Mouse (Mus musculus): ENCODE data around the gene Eno3. TPM values are rescaled to one million over a fixed set of nuclear protein-coding genes. Genes with fewer than 3 reads are reported as not detected.

The Eno3 gene
- total and polyA plus RNA-seq, 2 experiments from 2014 or later: 7.6 to 9.9 TPM

DNA sequence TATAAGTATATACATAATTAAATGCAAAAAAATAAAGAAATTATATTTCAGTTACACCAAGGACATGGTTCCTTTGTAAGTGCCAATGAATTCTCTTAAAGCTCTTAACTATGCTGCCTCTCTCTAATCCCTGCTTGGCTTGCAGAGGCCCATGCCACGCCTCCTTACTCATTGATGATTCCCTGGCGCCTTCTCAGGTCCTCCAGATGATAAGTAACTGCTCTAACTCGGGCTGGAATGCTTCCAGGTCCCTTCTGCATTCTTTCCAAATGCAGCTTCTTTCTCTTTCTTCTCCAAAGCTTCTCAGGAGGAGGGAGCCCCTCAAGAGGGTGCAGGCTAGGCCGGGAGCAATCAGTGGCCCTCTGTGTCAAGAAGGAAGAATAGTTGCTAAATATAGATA is 32.6 kb downstream of the Eno3 start:
- DNase-seq (ENCODE audit: low spot score): no peak
- H3K9me3 ChIP-seq (ENCODE audit: low read length): no peaks in the 10 kb centered on the region
- no peak overlapping the region for H3K4me2 ChIP-seq (ENCODE audit: low read depth, low read length, poor library complexity, severe bottlenecking)
- H3K4me1 ChIP-seq (ENCODE audit: insufficient read depth, low read length): peaks cover 14% of the 10 kb centered on the region
- ATAC-seq (ENCODE audit: low FRiP score): no peak
- peaks cover under 1% of the 10 kb centered on the region; the same call in 1 of the 2 replicates for H3K36me3 ChIP-seq (ENCODE audit: insufficient read depth, low read length)
- H3K27me3 ChIP-seq (ENCODE audit: insufficient read depth, low read length): no peaks in the 10 kb centered on the region
- no peak overlapping the region for H3K9ac ChIP-seq (replicated peaks; ENCODE audit: low read length, poor library complexity, severe bottlenecking)
- no peak overlapping the region for H3K4me3 ChIP-seq (ENCODE audit: low read depth, low read length)
- 53% methylated on average over 4 of the region's 4 CpGs for WGBS
- H3K27ac ChIP-seq (ENCODE audit: low read depth, low read length): no peak overlapping the region
- no peak for TF ChIP-seq CTCF (IDR thresholded peaks at IDR 0.05)

DNA sequence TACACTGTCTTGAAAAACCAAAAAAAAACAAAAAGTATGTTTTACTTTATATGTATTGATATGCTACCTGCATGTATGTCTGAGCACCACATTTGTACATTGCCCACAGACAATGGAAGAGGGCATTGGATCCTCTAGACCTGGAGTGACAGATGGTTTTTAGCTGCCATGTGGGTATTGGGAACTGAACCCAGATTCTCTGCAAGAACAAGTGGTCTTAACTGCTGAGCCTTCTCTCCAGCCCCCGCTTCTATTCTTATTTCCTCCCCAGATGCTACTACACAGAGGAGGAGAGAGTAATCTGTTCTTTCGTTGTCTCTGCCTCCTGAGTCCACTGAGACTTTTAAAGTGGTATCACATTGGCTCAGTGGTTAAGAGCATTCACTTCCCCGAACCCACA is 36.5 kb downstream of the Eno3 start:
- H3K36me3 ChIP-seq (ENCODE audit: insufficient read depth, low read length): no peaks in the 10 kb centered on the region
- no peak for TF ChIP-seq CTCF (IDR thresholded peaks at IDR 0.05)
- no peak overlapping the region for H3K27ac ChIP-seq (ENCODE audit: low read depth, low read length)
- DNase-seq (ENCODE audit: low spot score): no peak
- H3K4me1 ChIP-seq (ENCODE audit: insufficient read depth, low read length): peaks cover 4% of the 10 kb centered on the region; the same call in 1 of the 2 replicates
- no peaks in the 10 kb centered on the region for H3K9me3 ChIP-seq (ENCODE audit: low read length)
- H3K9ac ChIP-seq (replicated peaks; ENCODE audit: low read length, poor library complexity, severe bottlenecking): no peak overlapping the region
- H3K4me3 ChIP-seq (ENCODE audit: low read depth, low read length): no peak overlapping the region
- no peaks in the 10 kb centered on the region for H3K27me3 ChIP-seq (ENCODE audit: insufficient read depth, low read length)
- 71% methylated on average over 3 of the region's 3 CpGs for WGBS
- H3K4me2 ChIP-seq (ENCODE audit: low read depth, low read length, poor library complexity, severe bottlenecking): no peak overlapping the region
- no peak for ATAC-seq (ENCODE audit: low FRiP score)

DNA sequence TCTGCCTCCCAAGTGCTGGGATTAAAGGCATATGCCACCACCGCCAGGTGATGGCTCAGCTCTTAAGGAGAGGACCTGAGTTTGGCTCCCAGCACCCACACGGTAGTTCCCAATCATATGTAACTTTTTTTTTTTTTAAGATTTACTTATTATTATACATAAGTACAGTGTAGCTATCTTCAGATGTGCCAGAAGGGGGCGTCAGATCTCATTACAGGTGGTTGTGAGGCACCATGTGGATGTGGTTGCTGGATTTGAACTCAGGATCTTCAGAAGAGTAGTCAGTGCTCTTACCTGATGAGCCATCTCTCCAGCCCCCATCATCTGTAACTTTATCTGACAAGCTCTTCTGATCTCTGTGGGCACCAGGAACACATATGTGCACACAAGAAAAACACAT is 40.4 kb downstream of the Eno3 start:
- WGBS: 83% methylated on average over 3 of the region's 3 CpGs
- no peak overlapping the region for H3K27ac ChIP-seq (ENCODE audit: low read depth, low read length)
- H3K4me1 ChIP-seq (ENCODE audit: insufficient read depth, low read length): peaks cover 9% of the 10 kb centered on the region; the same call in 1 of the 2 replicates
- no peaks in the 10 kb centered on the region for H3K27me3 ChIP-seq (ENCODE audit: insufficient read depth, low read length)
- DNase-seq (ENCODE audit: low spot score) (no peak), ATAC-seq (ENCODE audit: low FRiP score) (no peak)
- no peak overlapping the region for H3K4me3 ChIP-seq (ENCODE audit: low read depth, low read length)
- H3K36me3 ChIP-seq (ENCODE audit: insufficient read depth, low read length): no peaks in the 10 kb centered on the region
- no peaks in the 10 kb centered on the region for H3K9me3 ChIP-seq (ENCODE audit: low read length)
- TF ChIP-seq CTCF (IDR thresholded peaks at IDR 0.05): peak; percentile 14; the same call in 1 of the 2 replicates
- H3K4me2 ChIP-seq (ENCODE audit: low read depth, low read length, poor library complexity, severe bottlenecking): no peak overlapping the region
- H3K9ac ChIP-seq (replicated peaks; ENCODE audit: low read length, poor library complexity, severe bottlenecking): no peak overlapping the region

DNA sequence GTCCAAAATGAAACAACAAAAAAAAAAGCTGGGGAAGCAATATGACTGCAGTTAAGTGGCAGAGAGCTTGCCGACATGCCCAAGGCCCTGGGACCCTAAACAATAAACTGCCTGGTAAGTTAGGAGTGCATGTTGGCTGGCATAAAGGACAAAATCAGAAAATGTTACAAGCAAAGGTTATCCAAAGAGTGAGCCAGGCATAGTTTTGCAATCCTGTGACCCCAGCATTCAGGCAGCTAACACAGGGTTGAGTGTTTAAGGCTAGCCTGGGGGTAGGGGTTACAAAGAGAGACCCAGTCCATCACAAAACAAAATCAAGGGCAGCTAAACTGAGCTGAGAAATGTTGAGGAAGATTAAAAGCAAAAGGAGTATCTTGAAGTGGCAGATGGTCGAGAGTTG is 42.0 kb downstream of the Eno3 start:
- no peak overlapping the region for H3K9ac ChIP-seq (replicated peaks; ENCODE audit: low read length, poor library complexity, severe bottlenecking)
- no peak overlapping the region for H3K4me3 ChIP-seq (ENCODE audit: low read depth, low read length)
- WGBS: 73% methylated on average over 2 of the region's 2 CpGs
- H3K4me2 ChIP-seq (ENCODE audit: low read depth, low read length, poor library complexity, severe bottlenecking): no peak overlapping the region
- H3K27ac ChIP-seq (ENCODE audit: low read depth, low read length): no peak overlapping the region
- no peak for TF ChIP-seq CTCF (IDR thresholded peaks at IDR 0.05)
- DNase-seq (ENCODE audit: low spot score): no peak
- H3K36me3 ChIP-seq (ENCODE audit: insufficient read depth, low read length): peaks cover 9% of the 10 kb centered on the region
- H3K27me3 ChIP-seq (ENCODE audit: insufficient read depth, low read length): no peaks in the 10 kb centered on the region
- H3K9me3 ChIP-seq (ENCODE audit: low read length): no peaks in the 10 kb centered on the region
- H3K4me1 ChIP-seq (ENCODE audit: insufficient read depth, low read length): peaks cover 9% of the 10 kb centered on the region; the same call in 1 of the 2 replicates
- no peak for ATAC-seq (ENCODE audit: low FRiP score)

DNA sequence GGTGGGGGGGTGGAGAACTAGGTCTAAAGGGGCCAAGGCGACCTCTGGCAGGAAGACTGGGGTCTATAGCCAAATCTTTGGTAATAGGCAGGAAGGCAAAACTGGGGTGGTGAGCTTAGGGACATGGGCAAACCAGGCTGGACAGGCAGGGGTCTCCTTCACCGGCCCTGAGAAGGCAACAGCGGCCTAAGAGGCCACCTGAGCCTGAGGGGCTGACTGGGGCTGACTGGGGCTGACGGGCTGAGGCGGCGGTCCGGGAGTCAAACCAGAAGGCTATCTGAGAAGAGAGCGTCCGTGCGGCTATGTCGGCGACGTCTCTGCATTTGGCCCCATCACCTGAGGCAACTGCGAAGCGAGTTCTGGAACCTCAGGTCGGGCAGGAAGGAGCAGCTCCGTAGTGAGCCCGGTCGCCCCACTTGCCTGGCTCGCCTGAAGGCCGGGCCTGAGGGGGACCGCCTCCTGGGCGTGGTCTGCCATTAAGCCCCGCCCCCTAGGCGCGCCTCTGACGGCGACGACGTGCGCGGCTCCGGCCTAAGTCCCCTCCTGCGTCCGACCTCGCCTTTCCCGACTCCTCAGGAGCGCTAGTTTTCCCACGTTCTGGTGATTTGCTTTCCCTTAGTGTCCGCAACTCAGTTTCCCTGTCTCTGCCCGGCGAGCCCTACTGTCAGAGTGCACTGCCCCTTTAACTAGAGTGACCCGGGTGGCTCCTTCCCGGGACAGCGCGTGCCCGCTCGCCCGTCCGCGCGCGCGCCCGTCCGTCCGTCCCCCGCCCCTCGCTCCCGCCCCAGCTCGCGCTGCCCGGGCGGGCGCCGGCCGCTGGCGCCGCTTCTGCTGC is 42.9 kb downstream of the Eno3 start, which contains the start of the genes Inca1 and Kif1c:
Gene Inca1, minus strand, starts transcription at position 434 of the 835 bp plus-strand sequence.
Gene Kif1c, plus strand, starts transcription at position 827 of the 835 bp plus-strand sequence.
- H3K9me3 ChIP-seq (ENCODE audit: low read length): no peaks in the 10 kb centered on the region
- WGBS: under 1% methylated on average over 57 of the region's 69 CpGs
- H3K4me1 ChIP-seq (ENCODE audit: insufficient read depth, low read length): peaks cover 9% of the 10 kb centered on the region; the same call in 1 of the 2 replicates
- peak within 1 kb of the TSS; percentile 82 for H3K4me2 ChIP-seq (ENCODE audit: low read depth, low read length, poor library complexity, severe bottlenecking)
- peak within 1 kb of the TSS; percentile 95 for H3K9ac ChIP-seq (replicated peaks; ENCODE audit: low read length, poor library complexity, severe bottlenecking)
- H3K4me3 ChIP-seq (ENCODE audit: low read depth, low read length): peak within 1 kb of the TSS; percentile 98
- DNase-seq (ENCODE audit: low spot score) (peak; percentile 93), ATAC-seq (ENCODE audit: low FRiP score) (peak; percentile 95)
- TF ChIP-seq CTCF (IDR thresholded peaks at IDR 0.05): no peak
- H3K27ac ChIP-seq (ENCODE audit: low read depth, low read length): peak within 1 kb of the TSS; percentile 75
- peaks cover 18% of the 10 kb centered on the region for H3K36me3 ChIP-seq (ENCODE audit: insufficient read depth, low read length)
- no peaks in the 10 kb centered on the region for H3K27me3 ChIP-seq (ENCODE audit: insufficient read depth, low read length)

DNA sequence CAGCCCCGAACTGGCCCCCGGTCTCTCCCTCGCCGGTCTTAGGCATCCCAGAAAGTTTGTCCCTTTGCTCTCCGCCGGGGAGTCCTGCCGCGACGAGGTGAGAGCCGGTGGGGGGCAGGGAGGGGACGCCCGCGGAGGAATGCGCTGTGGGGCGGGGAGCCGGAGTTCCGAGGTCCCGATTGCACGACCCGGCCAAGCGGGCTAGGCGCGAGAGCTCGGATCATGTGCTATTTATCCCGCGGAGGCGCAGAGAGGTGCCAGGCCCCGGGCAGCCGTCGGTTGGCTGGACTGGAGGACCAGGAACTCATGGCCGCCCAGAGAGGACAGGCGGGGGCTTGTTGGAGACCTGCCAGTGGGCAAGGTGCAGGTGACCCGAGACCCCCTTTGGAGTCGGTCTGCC is 43.6 kb downstream of the Eno3 start:
- peak overlapping the region; percentile 98 for H3K4me3 ChIP-seq (ENCODE audit: low read depth, low read length)
- ATAC-seq (ENCODE audit: low FRiP score) (peak; percentile 38; the same call in 1 of the 2 replicates), DNase-seq (ENCODE audit: low spot score) (peak; percentile 6)
- no peaks in the 10 kb centered on the region for H3K9me3 ChIP-seq (ENCODE audit: low read length)
- peak overlapping the region; percentile 82 for H3K4me2 ChIP-seq (ENCODE audit: low read depth, low read length, poor library complexity, severe bottlenecking)
- peaks cover 9% of the 10 kb centered on the region; the same call in 1 of the 2 replicates for H3K4me1 ChIP-seq (ENCODE audit: insufficient read depth, low read length)
- no peaks in the 10 kb centered on the region for H3K27me3 ChIP-seq (ENCODE audit: insufficient read depth, low read length)
- H3K36me3 ChIP-seq (ENCODE audit: insufficient read depth, low read length): peaks cover 25% of the 10 kb centered on the region
- H3K27ac ChIP-seq (ENCODE audit: low read depth, low read length): peak overlapping the region; percentile 75
- WGBS: under 1% methylated on average over 22 of the region's 34 CpGs
- TF ChIP-seq CTCF (IDR thresholded peaks at IDR 0.05): no peak
- H3K9ac ChIP-seq (replicated peaks; ENCODE audit: low read length, poor library complexity, severe bottlenecking): peak overlapping the region; percentile 95
